12 mouse cellular contexts compared by ENCODE assay signal in the genomic region with DNA sequence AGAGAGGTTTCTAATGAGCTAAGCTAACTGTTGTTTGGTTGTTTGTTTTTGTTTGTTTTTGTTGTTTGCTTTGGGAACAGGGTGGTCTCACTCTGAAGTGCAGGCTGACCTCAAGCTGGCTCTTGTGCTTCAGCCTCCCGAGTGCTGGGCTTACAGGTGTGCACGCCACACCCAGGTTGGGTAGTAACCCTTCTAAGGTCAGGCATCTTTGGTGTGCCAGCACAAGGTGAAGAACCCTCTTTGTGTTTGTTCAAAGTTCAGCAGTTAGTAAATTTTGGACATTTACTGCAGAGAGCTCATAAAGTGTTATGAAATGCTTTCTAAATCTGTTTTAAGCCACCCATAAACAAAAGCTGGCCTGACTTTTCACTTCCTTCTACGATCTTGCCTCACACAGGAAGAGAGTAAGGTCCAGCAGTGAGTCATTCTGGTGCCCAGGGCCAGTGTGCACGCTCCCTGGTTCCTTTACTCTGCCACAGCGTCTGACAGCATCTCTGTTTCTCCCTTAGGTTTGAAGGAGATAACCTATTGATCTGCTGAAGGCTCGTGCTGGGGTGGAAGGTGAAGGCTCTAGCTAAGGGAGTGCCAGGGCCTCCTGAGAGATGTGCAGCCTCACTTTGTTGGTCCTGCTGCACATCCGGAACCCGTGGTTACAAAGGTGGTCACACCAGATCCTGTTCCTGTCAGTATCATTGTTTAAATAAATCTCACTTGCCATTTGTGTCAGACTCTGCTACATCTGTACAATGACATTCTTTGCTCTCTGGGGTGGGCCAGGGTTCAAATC. TPM values are rescaled to one million over a fixed set of nuclear protein-coding genes. Genes with fewer than 3 reads are reported as not detected.
A peak's percentile ranks its signal among the peaks of the same experiment; 100 is the strongest.
DNase-seq lines count a peak whose midpoint lies in the region; ATAC-seq lines count a peak whose summit lies in the region.
"Had no signal": no experiment of that assay in that cellular context is flagged by ENCODE, and none has a peak within 500 bp of the region (broad histone marks: within the 10 kb centered on the region; RNA-seq: fewer than 3 reads in every experiment).

No protein-coding gene starts in this region.

- H3K4me1 ChIP-seq in liver, embryonic 13.5 days (replicated peaks), result peaks cover 17% of the 10 kb centered on the region
- peaks cover 14% of the 10 kb centered on the region for H3K4me1 ChIP-seq in liver, embryonic 12.5 days
- no peaks in the 10 kb centered on the region; the same call in 1 of the 2 replicates for H3K4me1 ChIP-seq in liver, embryonic 16.5 days (ENCODE audit: control insufficient read depth, low read depth, low read length)
- peaks cover 8% of the 10 kb centered on the region for H3K4me1 ChIP-seq in stomach, embryonic 16.5 days (ENCODE audit: control insufficient read depth, insufficient read depth, low read length)
- H3K4me1 ChIP-seq: embryonic facial prominence, embryonic 15.5 days; midbrain, embryonic 15.5 days had no signal

- no peak overlapping the region for H3K27ac ChIP-seq in liver, embryonic 13.5 days
- H3K27ac ChIP-seq in liver, embryonic 12.5 days, result no peak overlapping the region
- peak overlapping the region; percentile 12; the same call in 1 of the 2 replicates for H3K27ac ChIP-seq in liver, embryonic 16.5 days (ENCODE audit: low read length)
- H3K27ac ChIP-seq in stomach, embryonic 16.5 days (ENCODE audit: low read length), result peak overlapping the region; percentile 11; the same call in 1 of the 2 replicates
- H3K27ac ChIP-seq: embryonic facial prominence, embryonic 15.5 days; midbrain, embryonic 15.5 days had no signal

- peaks cover 18% of the 10 kb centered on the region for H3K36me3 ChIP-seq in liver, embryonic 13.5 days
- peaks cover 35% of the 10 kb centered on the region for H3K36me3 ChIP-seq in liver, embryonic 12.5 days
- H3K36me3 ChIP-seq in liver, embryonic 16.5 days (ENCODE audit: control insufficient read depth, insufficient read depth), result no peaks in the 10 kb centered on the region
- no peaks in the 10 kb centered on the region for H3K36me3 ChIP-seq in stomach, embryonic 16.5 days (ENCODE audit: control insufficient read depth, insufficient read depth, low read length)

- no peaks in the 10 kb centered on the region for H3K27me3 ChIP-seq in liver, embryonic 13.5 days
- H3K27me3 ChIP-seq in liver, embryonic 12.5 days (replicated peaks), result no peaks in the 10 kb centered on the region
- H3K27me3 ChIP-seq in liver, embryonic 16.5 days (ENCODE audit: control insufficient read depth, insufficient read depth, low read depth, low read length), result no peaks in the 10 kb centered on the region
- no peaks in the 10 kb centered on the region for H3K27me3 ChIP-seq in stomach, embryonic 16.5 days (ENCODE audit: control insufficient read depth, insufficient read depth, low read length)
- H3K27me3 ChIP-seq: embryonic facial prominence, embryonic 15.5 days; midbrain, embryonic 15.5 days had no signal

- no peak overlapping the region for H3K4me2 ChIP-seq in liver, embryonic 13.5 days
- no peak overlapping the region for H3K4me2 ChIP-seq in liver, embryonic 12.5 days
- H3K4me2 ChIP-seq in liver, embryonic 16.5 days (ENCODE audit: low read depth, low read length), result no peak overlapping the region
- H3K4me2 ChIP-seq in stomach, embryonic 16.5 days (ENCODE audit: low read depth, low read length), result no peak overlapping the region
- H3K4me2 ChIP-seq: embryonic facial prominence, embryonic 15.5 days; midbrain, embryonic 15.5 days had no signal

- WGBS in liver, embryonic 13.5 days (ENCODE audit: insufficient replicate concordance), result 55% methylated on average over 8 of the region's 8 CpGs
- WGBS in liver, embryonic 12.5 days (ENCODE audit: insufficient replicate concordance), result 68% methylated on average over 8 of the region's 8 CpGs
- WGBS in liver, embryonic 16.5 days (ENCODE audit: insufficient replicate concordance), result 48% methylated on average over 8 of the region's 8 CpGs
- WGBS in stomach, embryonic 16.5 days, result 54% methylated on average over 8 of the region's 8 CpGs

- peak; percentile 42; the same call in 1 of the 2 replicates for ATAC-seq in liver, embryonic 13.5 days (ENCODE audit: low read depth)
- no peak for ATAC-seq in liver, embryonic 12.5 days
- ATAC-seq in liver, embryonic 16.5 days (ENCODE audit: low read depth), result peak; percentile 56; the same call in 1 of the 2 replicates
- ATAC-seq in stomach, embryonic 16.5 days (ENCODE audit: insufficient read depth, low FRiP score), result peak; percentile 76; the same call in 1 of the 2 replicates
- ATAC-seq: midbrain, embryonic 15.5 days had no signal

- no peaks in the 10 kb centered on the region for H3K9me3 ChIP-seq in liver, embryonic 13.5 days (replicated peaks)
- H3K9me3 ChIP-seq in liver, embryonic 12.5 days (replicated peaks), result no peaks in the 10 kb centered on the region
- no peaks in the 10 kb centered on the region for H3K9me3 ChIP-seq in liver, embryonic 16.5 days (replicated peaks; ENCODE audit: control insufficient read depth, low read length)
- H3K9me3 ChIP-seq in stomach, embryonic 16.5 days (replicated peaks; ENCODE audit: control insufficient read depth, low read length), result no peaks in the 10 kb centered on the region
- H3K9me3 ChIP-seq: embryonic facial prominence, embryonic 15.5 days; midbrain, embryonic 15.5 days had no signal

- no peak for DNase-seq in liver, embryonic 13.5 days
- peak; percentile 64 for DNase-seq in adrenal gland, postnatal 14 days
- no peak for DNase-seq in right cerebral cortex, postnatal 36 days (ENCODE audit: low spot score in 2 of 2)
- DNase-seq in urinary bladder, adult 2 months (ENCODE audit: low spot score), result no peak
- DNase-seq: cerebellum, adult 11-12 months; gastrocnemius, postnatal 25 days; retina, postnatal 1 day had no signal

- no peak overlapping the region for H3K9ac ChIP-seq in liver, embryonic 13.5 days
- no peak overlapping the region for H3K9ac ChIP-seq in liver, embryonic 12.5 days
- H3K9ac ChIP-seq in liver, embryonic 16.5 days (ENCODE audit: low read depth, low read length), result no peak overlapping the region
- no peak overlapping the region for H3K9ac ChIP-seq in stomach, embryonic 16.5 days (ENCODE audit: low read length)
- H3K9ac ChIP-seq: embryonic facial prominence, embryonic 15.5 days; midbrain, embryonic 15.5 days had no signal

- H3K4me3 ChIP-seq in liver, embryonic 13.5 days (replicated peaks), result no peak overlapping the region
- H3K4me3 ChIP-seq in liver, embryonic 12.5 days, result no peak overlapping the region
- H3K4me3 ChIP-seq in liver, embryonic 16.5 days (ENCODE audit: low read depth, low read length), result no peak overlapping the region
- H3K4me3 ChIP-seq in stomach, embryonic 16.5 days (replicated peaks; ENCODE audit: low read length), result no peak overlapping the region
- H3K4me3 ChIP-seq: embryonic facial prominence, embryonic 15.5 days; midbrain, embryonic 15.5 days had no signal

RNA-seq across cellular contexts. Expression of a gene that starts 32.3 kb away (rescaled TPM):
- 3.0 and 3.4 TPM in 2 replicates for polyA plus RNA-seq in liver, embryonic 13.5 days (2015; fragmentation: Nextera tagmentation; extraction: Ambion mirVana)
- polyA plus RNA-seq in liver, embryonic 12.5 days (2016; fragmentation: Nextera tagmentation; extraction: Ambion mirVana), result 2.4 and 2.6 TPM in 2 replicates
- 0.41 and 3.9 TPM in 2 replicates for total RNA-seq in adrenal gland, postnatal 14 days (2021)
- 86.1 and 125 TPM in 2 replicates for polyA plus RNA-seq in liver, embryonic 16.5 days (2015; fragmentation: Nextera tagmentation; extraction: Ambion mirVana)
- polyA plus RNA-seq in stomach, embryonic 16.5 days (2015; fragmentation: Nextera tagmentation; extraction: Ambion mirVana), result 36.7 and 40.0 TPM in 2 replicates
- polyA plus RNA-seq in urinary bladder, adult 2 months (2012; rRNA removed), result not detected in 2 replicates
- total RNA-seq: gastrocnemius, postnatal 25 days had no signal
- polyA plus RNA-seq: embryonic facial prominence, embryonic 15.5 days; midbrain, embryonic 15.5 days had no signal

Comparison
In these comparisons a context has a peak if more than half of its experiments do, and no peak if none do; other contexts are left out.
1. H3K27ac ChIP-seq: peak in liver, embryonic 16.5 days (single experiment) and stomach, embryonic 16.5 days (single experiment); none in liver, embryonic 13.5 days (single experiment) and liver, embryonic 12.5 days (single experiment).